Mouse (Mus musculus) embryonic facial prominence, embryonic 10.5 days (tissue): ENCODE results near the gene Pdzk1ip1. TPM values are rescaled to one million over a fixed set of nuclear protein-coding genes. Genes with fewer than 3 reads are reported as not detected.
A peak's percentile ranks its signal among the peaks of the same experiment; 100 is the strongest.

ENCODE experiments used
- DNase-seq: peaks from one replicate; pipeline ENCODE4 v3.0.0-alpha.2; 2017; ENCODE audit warnings: low spot score
- H3K27ac ChIP-seq: fragments of 300-500 bp; sonication (generic); replicated peaks from 2 replicates; pipeline ENCODE4 v1.5.1; 2016; ENCODE audit warnings: mild to moderate bottlenecking
- H3K27me3 ChIP-seq: fragments of 300-500 bp; sonication (generic); replicated peaks from 2 replicates; pipeline ENCODE4 v1.6.1; 2016; ENCODE audit warnings: low read depth, mild to moderate bottlenecking; ENCODE audit not compliant: poor library complexity, severe bottlenecking
- H3K36me3 ChIP-seq: fragments of 300-500 bp; sonication (generic); replicated peaks from 2 replicates; pipeline ENCODE4 v1.6.1; 2016; ENCODE audit warnings: mild to moderate bottlenecking, moderate library complexity
- H3K4me1 ChIP-seq: fragments of 300-500 bp; sonication (generic); 2 replicates; pipeline ENCODE4 v1.6.1; 2016
- H3K4me3 ChIP-seq: fragments of 300-500 bp; sonication (generic); 2 replicates; pipeline ENCODE4 v1.5.1; 2016; ENCODE audit warnings: mild to moderate bottlenecking, moderate library complexity
- H3K9me3 ChIP-seq: fragments of 300-500 bp; sonication (generic); 2 replicates; pipeline ENCODE4 v1.6.1; 2016; ENCODE audit warnings: mild to moderate bottlenecking
- WGBS: fragments of 180-500 bp; shearing (Covaris S2); methylation state at CpG from one replicate; pipeline ENCODE4 v1.1.7; 2016; 5-methylcytosine and 5-hydroxymethylcytosine counted together
- polyA plus RNA-seq: library from polyadenylated mRNA; unstranded; fragments of >200 nt; fragmentation: Nextera tagmentation; extraction: Ambion mirVana; gene quantifications from 2 replicates; pipeline ENCODE4 v1.2.1, GENCODE M21; 2016

The Pdzk1ip1 gene
- polyA plus RNA-seq, 1 experiment from 2014 or later: 6.7 TPM

GRCm38 (mm10) chr4:115058317-115058761 is 30.2 kb upstream of the Pdzk1ip1 start:
- no peaks in the 10 kb centered on the region for H3K36me3 ChIP-seq
- peak overlapping the region; percentile 37; the same call in 1 of the 2 replicates for H3K27ac ChIP-seq
- under 1% methylated on average over 20 of the region's 20 CpGs for WGBS
- H3K4me3 ChIP-seq: peak overlapping the region; percentile 52; the same call in 1 of the 2 replicates
- DNase-seq: peak; percentile 55
- no peaks in the 10 kb centered on the region for H3K9me3 ChIP-seq
- peaks cover 26% of the 10 kb centered on the region for H3K4me1 ChIP-seq
- peaks cover 100% of the 10 kb centered on the region for H3K27me3 ChIP-seq

- H3K4me3 ChIP-seq: peak overlapping the region; percentile 52
- H3K4me1 ChIP-seq: peaks cover 33% of the 10 kb centered on the region
- no peaks in the 10 kb centered on the region for H3K36me3 ChIP-seq
- peak overlapping the region; percentile 66; the same call in 1 of the 2 replicates for H3K27ac ChIP-seq
- peaks cover 100% of the 10 kb centered on the region for H3K27me3 ChIP-seq
- DNase-seq: peak; percentile 46
- 1% methylated on average over 23 of the region's 23 CpGs for WGBS
- no peaks in the 10 kb centered on the region for H3K9me3 ChIP-seq
Measured at GRCm38 (mm10) chr4:115058871-115059590, 29.5 kb upstream of the Pdzk1ip1 start.

- WGBS: 3% methylated on average over 12 of the region's 12 CpGs
- H3K9me3 ChIP-seq: no peaks in the 10 kb centered on the region
- H3K4me1 ChIP-seq: peaks cover 33% of the 10 kb centered on the region
- peaks cover 100% of the 10 kb centered on the region for H3K27me3 ChIP-seq
- no peaks in the 10 kb centered on the region for H3K36me3 ChIP-seq
- H3K27ac ChIP-seq: 0 out of 2 replicates have a peak overlapping the region, but pooled peaks have one; percentile 5
- H3K4me3 ChIP-seq: peak overlapping the region; percentile 52
- DNase-seq: peak; percentile 38
Measured at GRCm38 (mm10) chr4:115059871-115060270, 28.6 kb upstream of the Pdzk1ip1 start.

GRCm38 (mm10) chr4:115060753-115061152 is 27.8 kb upstream of the Pdzk1ip1 start:
- 13% methylated on average over 3 of the region's 3 CpGs for WGBS
- Histone ChIP-seq H3K4me3 (peak overlapping the region; percentile 52; the same call in 1 of the 2 replicates), H3K27me3 (peaks cover 100% of the 10 kb centered on the region), H3K27ac (no peak overlapping the region), H3K4me1 (peaks cover 33% of the 10 kb centered on the region), H3K9me3 (no peaks in the 10 kb centered on the region), H3K36me3 (no peaks in the 10 kb centered on the region)
- no peak for DNase-seq

- H3K36me3 ChIP-seq: no peaks in the 10 kb centered on the region
- no peak overlapping the region for H3K27ac ChIP-seq
- peaks cover 18% of the 10 kb centered on the region for H3K4me1 ChIP-seq
- H3K4me3 ChIP-seq: peak overlapping the region; percentile 60
- no peak for DNase-seq
- peaks cover 100% of the 10 kb centered on the region for H3K27me3 ChIP-seq
- H3K9me3 ChIP-seq: no peaks in the 10 kb centered on the region
- under 1% methylated on average over 9 of the region's 9 CpGs for WGBS
Measured at GRCm38 (mm10) chr4:115062540-115062874, 26.0 kb upstream of the Pdzk1ip1 start.

DNA sequence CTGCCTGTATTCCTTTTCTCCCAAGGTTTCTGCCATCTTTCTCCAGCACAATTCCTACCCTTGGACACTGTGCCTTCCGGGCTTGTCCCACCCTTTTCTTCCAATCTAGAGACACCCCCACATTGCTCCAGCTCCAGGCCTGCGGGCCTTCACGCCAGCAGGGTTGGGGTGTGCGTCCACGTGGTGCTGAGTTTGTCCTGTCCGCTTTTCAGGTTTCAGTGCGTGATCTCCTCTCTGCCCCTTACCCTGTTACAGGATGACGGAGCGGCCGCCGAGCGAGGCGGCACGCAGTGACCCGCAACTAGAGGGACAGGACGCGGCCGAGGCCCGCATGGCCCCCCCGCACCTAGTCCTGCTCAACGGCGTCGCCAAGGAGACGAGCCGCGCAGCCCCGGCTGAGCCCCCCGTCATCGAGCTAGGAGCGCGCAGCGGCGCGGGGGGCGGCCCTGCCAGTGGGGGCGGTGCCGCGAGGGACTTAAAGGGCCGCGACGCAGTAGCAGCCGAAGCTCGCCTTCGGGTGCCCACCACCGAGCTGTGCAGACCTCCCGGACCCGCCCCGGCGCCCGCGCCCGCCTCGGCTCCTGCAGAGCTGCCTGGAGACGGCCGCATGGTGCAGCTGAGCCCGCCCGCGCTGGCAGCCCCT is 25.5 kb upstream of the Pdzk1ip1 start:
- Histone ChIP-seq H3K27ac (peak overlapping the region; percentile 52), H3K9me3 (no peaks in the 10 kb centered on the region), H3K36me3 (no peaks in the 10 kb centered on the region), H3K4me3 (peak overlapping the region; percentile 60), H3K4me1 (peaks cover 16% of the 10 kb centered on the region), H3K27me3 (peaks cover 99% of the 10 kb centered on the region)
- peak; percentile 76 for DNase-seq
- under 1% methylated on average over 58 of the region's 58 CpGs for WGBS

DNA sequence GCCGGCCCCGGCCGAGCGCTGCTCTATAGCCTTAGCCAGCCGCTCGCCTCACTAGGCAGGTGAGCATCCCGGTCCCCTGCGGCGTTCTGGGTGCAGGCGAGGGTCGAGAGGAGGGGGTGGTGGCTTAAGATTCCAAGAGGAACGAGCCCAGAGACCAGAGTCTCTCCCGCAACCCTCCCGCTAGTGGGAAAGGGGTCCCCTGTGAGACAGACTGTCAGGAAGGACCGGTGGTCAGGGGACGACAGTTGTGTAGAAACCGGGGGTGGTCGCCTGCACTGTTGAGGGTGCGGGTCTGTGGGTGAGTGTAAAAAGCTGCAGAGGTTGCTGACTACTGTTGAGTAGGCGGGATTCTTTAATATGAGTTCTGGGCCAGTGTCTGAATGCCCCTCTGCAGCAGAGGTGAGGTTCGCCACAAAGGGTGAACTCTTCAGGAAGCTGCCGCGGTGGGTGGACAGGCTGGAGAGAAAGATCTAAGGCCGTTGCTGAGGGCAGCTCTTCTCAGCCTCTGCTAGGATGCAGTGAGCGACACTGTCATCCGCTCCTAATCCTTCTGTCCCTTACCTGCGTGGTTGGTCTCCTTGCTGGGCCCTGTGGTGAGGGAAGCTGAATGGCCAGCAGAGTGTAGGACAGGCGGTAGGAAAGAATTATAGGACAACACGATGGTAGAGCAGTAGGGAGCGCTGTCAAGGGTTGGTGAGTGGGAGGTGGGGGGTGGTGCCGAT is 24.8 kb upstream of the Pdzk1ip1 start:
- Histone ChIP-seq H3K4me3 (peak overlapping the region; percentile 60), H3K4me1 (peaks cover 16% of the 10 kb centered on the region), H3K27me3 (peaks cover 99% of the 10 kb centered on the region), H3K27ac (peak overlapping the region; percentile 52; the same call in 1 of the 2 replicates), H3K9me3 (no peaks in the 10 kb centered on the region), H3K36me3 (no peaks in the 10 kb centered on the region)
- WGBS: 1% methylated on average over 31 of the region's 31 CpGs
- no peak for DNase-seq

DNA sequence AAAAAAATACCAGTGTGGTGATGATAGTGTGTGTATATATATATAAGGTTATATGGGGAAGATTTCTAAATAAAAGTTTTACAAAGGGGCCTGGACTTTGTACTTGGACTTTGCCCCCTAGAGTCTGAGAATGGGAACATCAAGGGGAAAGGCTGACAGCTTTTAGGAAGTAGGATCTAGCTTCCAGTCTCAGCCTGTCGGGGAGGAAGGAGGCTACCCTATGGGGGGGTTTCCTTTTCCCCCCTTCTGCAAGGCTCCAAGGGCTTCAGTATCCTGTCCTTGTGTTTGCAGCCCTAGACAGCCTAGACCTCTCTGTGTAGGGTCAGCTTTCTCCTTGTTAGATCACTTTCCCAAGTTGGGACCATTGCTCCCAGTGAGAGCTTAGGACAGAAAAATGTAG is 16.8 kb upstream of the Pdzk1ip1 start:
- Histone ChIP-seq H3K27me3 (peaks cover 65% of the 10 kb centered on the region), H3K4me3 (no peak overlapping the region), H3K9me3 (no peaks in the 10 kb centered on the region), H3K36me3 (no peaks in the 10 kb centered on the region), H3K27ac (no peak overlapping the region), H3K4me1 (peaks cover 4% of the 10 kb centered on the region; the same call in 1 of the 2 replicates)
- no peak for DNase-seq
- 37% methylated on average over 1 of the region's 1 CpGs for WGBS

GRCm38 (mm10) chr4:115074789-115075188 is 13.7 kb upstream of the Pdzk1ip1 start:
- WGBS: 88% methylated on average over 1 of the region's 1 CpGs
- H3K9me3 ChIP-seq: no peaks in the 10 kb centered on the region
- H3K36me3 ChIP-seq: no peaks in the 10 kb centered on the region
- peaks cover 17% of the 10 kb centered on the region for H3K4me1 ChIP-seq
- H3K4me3 ChIP-seq: no peak overlapping the region
- peaks cover 48% of the 10 kb centered on the region for H3K27me3 ChIP-seq
- no peak overlapping the region for H3K27ac ChIP-seq
- DNase-seq: no peak

DNA sequence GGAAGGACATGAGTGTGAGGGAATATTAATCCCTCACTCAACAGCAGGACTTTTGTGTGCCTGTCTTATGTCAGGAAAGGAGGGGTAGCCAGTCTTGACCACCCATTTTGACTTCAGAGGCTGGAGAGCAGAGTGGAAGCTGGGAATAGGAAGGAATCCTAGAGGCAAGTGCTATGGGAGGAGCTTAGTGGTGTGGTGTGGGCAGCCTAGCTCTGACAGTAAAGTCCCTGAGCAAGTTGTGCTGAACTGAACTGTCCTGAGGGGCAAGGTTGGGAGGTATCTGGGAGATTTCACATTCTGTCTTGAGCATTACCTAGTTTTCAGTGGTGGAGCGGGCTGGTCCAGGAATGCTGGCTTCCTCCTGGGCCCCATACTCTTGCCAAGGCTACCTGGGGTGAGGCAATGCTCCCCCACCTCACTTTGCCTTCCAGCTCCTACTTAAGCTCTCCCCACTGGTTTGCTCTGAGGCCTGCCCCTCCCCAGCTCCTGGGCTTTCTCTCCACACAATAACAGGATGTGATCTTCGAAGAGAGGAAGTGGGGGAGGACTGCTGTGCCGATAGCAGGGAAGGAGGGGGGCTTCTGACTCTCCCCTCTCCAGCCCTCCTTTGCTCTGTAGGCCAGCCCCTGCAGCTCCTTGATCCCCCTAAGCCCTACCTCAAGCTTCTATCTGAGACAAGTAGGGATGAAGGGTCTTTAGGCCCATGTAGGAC is 13.1 kb upstream of the Pdzk1ip1 start:
- H3K27ac ChIP-seq: peak overlapping the region; percentile 40
- peaks cover 42% of the 10 kb centered on the region for H3K27me3 ChIP-seq
- DNase-seq: no peak
- 36% methylated on average over 3 of the region's 3 CpGs for WGBS
- H3K4me1 ChIP-seq: peaks cover 21% of the 10 kb centered on the region
- H3K9me3 ChIP-seq: no peaks in the 10 kb centered on the region
- H3K4me3 ChIP-seq: no peak overlapping the region
- H3K36me3 ChIP-seq: no peaks in the 10 kb centered on the region

DNA sequence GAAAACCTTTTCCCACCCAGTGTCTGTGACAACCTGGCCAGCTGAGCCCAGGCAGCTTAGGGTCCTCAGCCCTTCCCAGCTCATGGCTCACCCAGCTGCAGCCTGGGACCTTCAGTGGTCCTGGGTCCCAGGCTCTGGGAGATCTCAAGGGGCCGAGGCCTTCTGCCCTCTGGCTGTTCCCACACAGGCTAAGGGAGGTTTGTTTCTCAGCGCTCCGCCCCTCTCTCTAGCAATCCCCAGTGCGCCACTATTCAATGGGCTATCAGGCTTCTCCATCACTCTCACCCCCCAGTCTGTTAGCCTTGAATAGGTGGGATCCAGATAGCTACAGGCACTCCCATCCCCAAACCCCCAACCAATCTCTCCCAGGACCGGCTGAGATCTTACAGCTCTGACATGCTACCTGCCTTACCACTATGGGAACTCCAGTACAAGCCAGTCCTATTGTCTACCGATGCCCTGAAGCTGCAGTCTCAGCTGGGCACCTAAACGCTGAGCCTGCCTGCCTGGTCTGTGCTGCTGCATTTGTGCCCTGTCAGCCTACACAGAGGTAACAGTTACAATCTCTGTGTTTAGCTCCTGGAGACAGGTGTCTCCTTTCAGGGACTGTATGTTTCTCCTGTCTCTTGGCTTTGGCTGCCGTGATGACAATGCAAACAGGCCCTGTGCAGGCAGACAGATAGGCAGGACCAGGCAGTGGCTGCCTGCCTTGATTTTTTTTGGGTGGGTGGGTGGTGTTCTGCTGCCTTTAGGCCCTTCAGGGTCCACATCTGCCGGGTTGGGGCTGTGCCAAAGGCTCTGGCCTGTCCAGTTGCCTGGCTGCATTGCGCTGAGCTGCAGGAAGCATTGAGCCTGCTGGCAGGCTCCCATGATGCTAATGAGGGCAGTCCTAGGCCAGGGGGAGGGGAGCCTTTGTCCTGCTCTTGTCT is 9.4 kb upstream of the Pdzk1ip1 start:
- peak overlapping the region; percentile 41 for H3K27ac ChIP-seq
- no peaks in the 10 kb centered on the region for H3K9me3 ChIP-seq
- DNase-seq: peak; percentile 46
- 19% methylated on average over 10 of the region's 10 CpGs for WGBS
- peaks cover 43% of the 10 kb centered on the region for H3K27me3 ChIP-seq
- H3K36me3 ChIP-seq: no peaks in the 10 kb centered on the region
- H3K4me3 ChIP-seq: no peak overlapping the region
- peaks cover 21% of the 10 kb centered on the region for H3K4me1 ChIP-seq
